Mouse (Mus musculus) left cerebral cortex, adult 9 months (tissue): ENCODE data around the gene Lypd6.

Source experiments
- DNase-seq, 2 experiments: peaks; one replicate each; pipeline ENCODE4 v3.0.0; 2022; ENCODE audit warnings: low spot score in 2 of 2

Lypd6 gene

DNA sequence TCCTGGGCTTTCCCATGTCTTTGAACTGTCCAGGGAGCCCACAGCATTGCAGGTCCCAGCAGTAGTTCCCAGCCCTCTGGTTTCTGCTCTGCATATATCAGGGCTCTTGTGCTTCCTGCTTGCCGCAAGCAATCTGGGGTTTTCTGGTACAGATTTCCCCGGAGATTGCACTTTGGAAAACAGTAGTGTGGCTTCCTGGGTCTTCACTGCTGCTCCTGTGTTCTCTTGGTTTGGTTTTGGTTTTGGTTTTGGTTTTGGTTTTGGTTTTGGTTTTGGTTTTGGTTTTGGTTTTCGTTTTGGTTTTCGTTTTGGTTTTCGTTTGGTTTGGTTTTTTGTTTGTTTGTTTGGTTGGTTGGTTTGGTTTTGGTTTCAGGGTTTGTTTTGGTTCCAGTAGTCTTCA lies 99.9 kb downstream of the Lypd6 start:
- no peak for DNase-seq

GRCm38 (mm10) chr2:50173730-50174528 lies 107.7 kb downstream of the Lypd6 start:
- DNase-seq: no peak

GRCm38 (mm10) chr2:50175709-50176108 lies 109.5 kb downstream of the Lypd6 start:
- DNase-seq: no peak

DNA sequence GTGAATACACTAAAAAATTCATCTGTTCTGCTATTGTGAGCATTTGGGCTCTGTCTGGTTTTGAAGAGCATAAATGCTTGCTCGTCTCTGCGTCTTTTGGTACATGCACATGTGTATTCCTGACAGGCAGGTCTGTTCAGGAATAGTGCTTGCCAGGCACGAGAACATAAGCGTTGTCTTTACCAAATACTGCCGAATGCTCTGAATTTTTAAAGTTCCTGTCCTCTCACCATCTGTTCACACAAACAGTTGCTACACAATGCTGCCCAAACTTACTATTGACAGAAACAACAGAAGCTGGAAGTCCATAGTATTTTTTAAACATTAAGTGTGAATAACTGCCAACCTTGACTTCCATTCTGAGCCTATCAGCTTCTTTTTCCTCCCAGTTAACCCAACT lies 112.9 kb downstream of the Lypd6 start:
- peak in 1 of 2 experiments; percentile 16 for DNase-seq

- no peak for DNase-seq
Measured at GRCm38 (mm10) chr2:50180423-50180822, 114.2 kb downstream of the Lypd6 start.

DNA sequence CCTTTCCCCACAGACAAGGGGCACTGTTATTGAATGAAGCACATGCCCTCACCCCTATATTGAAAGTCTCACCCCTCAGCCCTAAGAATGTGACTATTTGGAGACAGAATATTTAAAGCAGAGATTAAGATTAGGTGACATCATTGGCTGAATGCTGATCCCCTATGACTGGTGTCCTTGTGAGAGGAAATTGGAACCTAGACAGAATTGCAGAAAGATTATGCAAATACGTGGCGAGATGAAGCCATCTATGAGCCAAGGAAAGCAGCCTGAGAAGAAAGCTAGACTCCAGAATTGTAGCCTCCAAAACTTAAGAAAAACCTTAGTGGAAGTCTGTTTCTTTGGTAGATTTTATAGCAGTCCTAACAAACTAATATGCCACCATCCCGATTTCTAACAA lies 115.1 kb downstream of the Lypd6 start:
- no peak for DNase-seq

GRCm38 (mm10) chr2:50186711-50187405 lies 120.6 kb downstream of the Lypd6 start:
- DNase-seq: peak in 1 of 2 experiments; percentile 25

- no peak for DNase-seq
Measured at GRCm38 (mm10) chr2:50188856-50189255, 122.6 kb downstream of the Lypd6 start.

- peak in 1 of 2 experiments; percentile 31 for DNase-seq
Measured at GRCm38 (mm10) chr2:50196681-50197080, 130.5 kb downstream of the Lypd6 start.

DNA sequence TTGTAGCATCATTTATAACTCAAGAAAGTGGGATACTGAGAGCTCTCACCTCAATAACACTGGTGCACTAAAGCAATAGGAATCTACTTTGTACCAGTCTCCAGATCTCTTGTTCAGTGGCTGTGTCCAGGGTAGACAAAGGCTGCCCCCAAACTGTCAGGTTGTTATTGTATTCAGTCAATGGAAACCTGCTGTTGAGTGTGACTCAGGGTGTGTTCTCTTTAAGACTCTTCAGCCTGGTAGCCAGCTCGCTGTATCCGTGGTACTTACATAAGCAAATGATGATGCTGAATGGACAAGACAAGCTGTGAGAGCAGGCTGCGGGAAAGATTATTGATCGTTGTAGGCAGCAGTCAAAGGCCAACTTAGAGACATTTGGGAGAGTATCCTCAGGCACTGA lies 131.6 kb downstream of the Lypd6 start:
- DNase-seq: no peak

GRCm38 (mm10) chr2:50200541-50200940 lies 134.3 kb downstream of the Lypd6 start:
- no peak for DNase-seq

DNA sequence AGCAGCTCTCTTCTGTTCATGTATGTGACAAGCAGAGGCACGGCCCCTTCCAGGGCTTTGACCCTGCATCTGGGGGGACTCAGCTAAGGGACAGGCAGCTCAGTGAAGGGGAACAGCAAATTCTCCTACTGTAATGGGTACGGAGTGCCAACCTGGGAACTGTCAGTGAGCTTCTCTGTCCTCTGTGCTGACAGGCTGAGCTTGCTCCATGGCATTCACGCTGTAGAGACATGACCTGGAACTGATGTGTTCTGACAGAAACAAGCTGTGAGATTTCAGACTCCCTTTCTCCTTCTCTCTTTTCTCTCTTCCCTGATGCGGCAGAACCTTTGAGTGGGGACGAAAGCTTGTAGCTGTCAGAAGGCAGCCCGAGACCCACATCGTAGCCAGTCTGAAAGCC lies 154.3 kb downstream of the Lypd6 start:
- DNase-seq: no peak

DNA sequence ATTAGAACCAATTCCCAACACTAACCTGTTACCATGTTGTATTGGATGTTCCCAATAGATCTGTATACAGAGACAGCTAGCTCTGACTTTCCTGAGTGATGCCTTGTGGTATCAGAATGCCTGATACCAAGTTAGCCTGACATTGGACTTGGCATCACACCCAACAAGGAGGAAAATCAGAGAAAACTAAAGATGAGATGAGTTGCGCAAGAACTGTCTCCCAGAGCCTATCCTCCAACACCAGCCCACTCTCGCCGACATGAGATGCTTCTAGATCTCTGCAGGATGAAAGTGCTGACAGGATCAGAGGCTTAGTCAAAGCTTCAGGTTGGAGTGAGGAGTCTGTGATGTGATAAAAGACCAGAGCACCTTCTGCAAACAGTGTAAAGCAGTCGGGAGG lies 158.8 kb downstream of the Lypd6 start:
- DNase-seq: no peak

DNA sequence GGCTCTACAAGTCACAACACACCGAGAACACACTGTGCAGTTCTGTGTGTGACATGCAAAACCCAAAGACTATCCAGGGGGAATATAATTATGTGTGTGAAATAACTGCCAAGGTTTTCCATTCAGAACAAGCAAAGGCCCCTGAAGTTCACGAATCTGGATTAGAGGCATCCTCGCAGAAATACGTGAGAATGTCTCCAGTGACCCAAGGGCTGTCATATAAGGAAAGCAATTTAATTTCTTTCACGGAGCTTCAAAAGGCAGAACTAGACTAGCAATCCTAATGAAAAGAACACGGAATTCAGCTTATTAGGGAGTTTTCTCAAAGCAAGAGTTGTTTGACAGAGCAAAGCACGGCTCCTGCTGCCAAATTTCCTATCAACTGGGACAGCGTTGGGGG lies 167.3 kb downstream of the Lypd6 start:
- DNase-seq: no peak
